Mouse (Mus musculus) stomach, embryonic 14.5 days (tissue): ENCODE measurements around the gene Kcnj11. TPM values are rescaled to one million over a fixed set of nuclear protein-coding genes. Genes with fewer than 3 reads are reported as not detected.

Experiments used
- ATAC-seq: fragments of 200-750 bp; cut with Nextera tagmentation; 2 replicates; pipeline ENCODE4 v1.8.0; 2017; ENCODE audit warnings: low read depth, moderate TSS enrichment; ENCODE audit not compliant: insufficient number of reproducible peaks, insufficient read depth, low FRiP score
- H3K27ac ChIP-seq: fragments of 300-500 bp; sonication (generic); 2 replicates; pipeline ENCODE4 v1.5.1; 2014; ENCODE audit warnings: mild to moderate bottlenecking, low read length, moderate library complexity, mixed read lengths
- H3K27me3 ChIP-seq: fragments of 300-500 bp; sonication (generic); 2 replicates; pipeline ENCODE4 v1.6.1; 2014; ENCODE audit warnings: low read length, control low read depth, mixed read lengths; ENCODE audit not compliant: control insufficient read depth, insufficient read depth
- H3K36me3 ChIP-seq: fragments of 300-500 bp; sonication (generic); 2 replicates; pipeline ENCODE4 v1.6.1; 2014; ENCODE audit warnings: mild to moderate bottlenecking, control low read depth, low read length, moderate library complexity, mixed read lengths; ENCODE audit not compliant: control insufficient read depth, insufficient read depth
- H3K4me1 ChIP-seq: fragments of 300-500 bp; sonication (generic); 2 replicates; pipeline ENCODE4 v1.6.1; 2014; ENCODE audit warnings: low read length, control low read depth, mixed read lengths; ENCODE audit not compliant: control insufficient read depth, insufficient read depth
- H3K4me2 ChIP-seq: fragments of 300-500 bp; sonication (generic); replicated peaks from 2 replicates; pipeline ENCODE4 v1.6.1; 2014; ENCODE audit warnings: low read depth, low read length, control low read depth
- H3K4me3 ChIP-seq: fragments of 300-500 bp; sonication (generic); 2 replicates; pipeline ENCODE4 v1.5.1; 2014; ENCODE audit warnings: low read depth, low read length, control low read depth
- H3K9ac ChIP-seq: fragments of 300-500 bp; sonication (generic); replicated peaks from 2 replicates; pipeline ENCODE4 v1.6.1; 2014; ENCODE audit warnings: low read depth, mild to moderate bottlenecking, control low read depth, low read length, moderate library complexity, mixed read lengths
- H3K9me3 ChIP-seq: fragments of 300-500 bp; sonication (generic); 2 replicates; pipeline ENCODE4 v1.6.1; 2016; ENCODE audit warnings: low read depth, low read length, control low read depth; ENCODE audit not compliant: control insufficient read depth
- WGBS: fragments of 180-500 bp; shearing (Covaris S2); extraction: QIAGEN DNeasy Blood & Tissue Kit; methylation state at CpG from one replicate; pipeline ENCODE4 v1.1.7; 2014; 5-methylcytosine and 5-hydroxymethylcytosine counted together
- polyA plus RNA-seq: library from polyadenylated mRNA; unstranded; fragments of >200 nt; fragmentation: Nextera tagmentation; extraction: Ambion mirVana; gene quantifications from 2 replicates; pipeline ENCODE4 v1.2.1, GENCODE M21; 2014

The Kcnj11 gene
- polyA plus RNA-seq, 1 experiment from 2014 or later = 0.74 TPM

DNA sequence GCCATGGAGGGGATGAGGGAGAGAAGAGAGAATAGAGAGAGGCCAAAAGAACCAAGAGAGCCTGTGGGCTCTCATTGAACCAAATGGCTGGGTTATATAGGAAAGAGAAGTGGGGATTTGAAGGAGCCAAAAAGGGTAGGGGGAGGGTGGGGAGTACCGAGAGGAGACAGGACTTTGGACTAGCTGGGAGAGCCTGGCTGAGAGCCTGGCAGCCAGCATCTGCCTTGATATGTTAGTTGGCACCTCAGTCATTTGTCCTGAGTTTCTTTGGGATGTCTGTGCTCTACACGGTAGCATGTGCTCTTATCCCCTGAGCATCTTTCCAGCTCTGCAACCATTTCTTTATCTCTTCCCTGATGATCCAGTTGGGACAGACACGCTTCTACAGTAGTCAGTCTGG lies 47.0 kb downstream of the Kcnj11 start:
- Histone ChIP-seq H3K4me1 (no peaks in the 10 kb centered on the region), H3K4me2 (no peak overlapping the region), H3K36me3 (peaks cover 53% of the 10 kb centered on the region), H3K4me3 (no peak overlapping the region), H3K27ac (no peak overlapping the region), H3K9me3 (no peaks in the 10 kb centered on the region), H3K27me3 (no peaks in the 10 kb centered on the region), H3K9ac (no peak overlapping the region)
- ATAC-seq = no peak
- 87% methylated on average over 3 of the region's 3 CpGs for WGBS

DNA sequence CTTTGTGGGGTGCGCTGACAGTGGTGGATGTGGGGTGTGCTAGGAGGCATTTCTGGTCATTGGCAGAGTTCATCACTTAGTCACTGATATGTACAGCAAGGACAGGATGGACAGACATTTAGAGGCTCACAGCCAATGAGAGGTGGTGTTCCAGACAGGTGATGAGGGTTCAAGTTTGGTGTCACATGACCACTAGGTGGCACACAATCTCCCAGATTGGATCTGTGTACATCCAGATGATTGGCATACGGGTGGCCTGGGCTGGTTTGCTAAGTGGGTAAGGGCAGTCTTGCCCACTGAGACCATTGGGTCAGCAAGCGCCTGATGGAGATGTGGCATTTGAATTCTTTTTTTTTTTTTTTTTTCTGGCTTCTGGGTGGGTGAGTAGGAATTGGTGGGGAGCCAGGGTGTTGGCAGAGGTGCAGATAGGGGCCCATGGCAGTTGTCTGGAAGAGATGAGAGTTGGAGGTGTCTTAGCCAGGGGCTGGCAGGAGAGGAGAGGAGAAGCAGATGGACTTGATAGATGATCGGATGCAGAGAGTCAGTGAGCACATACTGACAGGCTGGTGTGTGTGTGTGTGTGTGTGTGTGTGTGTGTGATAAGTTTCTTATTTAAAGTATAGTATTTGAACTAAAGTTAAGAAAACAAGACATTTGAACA lies 48.3 kb downstream of the Kcnj11 start:
- no peaks in the 10 kb centered on the region for H3K4me1 ChIP-seq
- no peak overlapping the region for H3K4me2 ChIP-seq
- 91% methylated on average over 4 of the region's 4 CpGs for WGBS
- peaks cover 49% of the 10 kb centered on the region for H3K36me3 ChIP-seq
- H3K4me3 ChIP-seq = no peak overlapping the region
- no peaks in the 10 kb centered on the region for H3K27me3 ChIP-seq
- no peak for ATAC-seq
- H3K27ac ChIP-seq = no peak overlapping the region
- H3K9me3 ChIP-seq = no peaks in the 10 kb centered on the region
- H3K9ac ChIP-seq = no peak overlapping the region

DNA sequence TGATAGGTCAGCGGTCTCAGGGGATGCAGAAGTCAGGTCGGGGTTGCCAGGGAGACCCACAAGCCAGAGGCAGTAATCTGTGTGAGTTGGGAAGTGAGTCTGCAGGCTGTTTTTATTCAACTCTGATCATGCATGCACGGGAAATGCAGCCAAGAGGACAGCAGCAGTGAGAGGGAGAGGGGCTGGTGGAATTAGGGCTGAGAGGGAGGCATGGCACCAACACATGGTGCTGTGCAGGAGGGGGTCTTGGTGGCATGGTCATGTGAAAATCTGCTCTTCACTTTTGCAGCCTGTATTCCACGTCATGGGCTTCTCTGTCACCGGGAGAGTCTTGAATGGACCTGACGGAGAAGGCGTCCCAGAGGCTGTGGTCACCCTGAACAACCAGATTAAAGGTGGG lies 50.6 kb downstream of the Kcnj11 start:
- peaks cover 52% of the 10 kb centered on the region for H3K36me3 ChIP-seq
- H3K9me3 ChIP-seq = no peaks in the 10 kb centered on the region
- no peak overlapping the region for H3K9ac ChIP-seq
- H3K4me2 ChIP-seq = no peak overlapping the region
- no peak overlapping the region for H3K4me3 ChIP-seq
- no peaks in the 10 kb centered on the region for H3K4me1 ChIP-seq
- H3K27me3 ChIP-seq = no peaks in the 10 kb centered on the region
- WGBS = 89% methylated on average over 7 of the region's 7 CpGs
- no peak for ATAC-seq
- no peak overlapping the region for H3K27ac ChIP-seq

DNA sequence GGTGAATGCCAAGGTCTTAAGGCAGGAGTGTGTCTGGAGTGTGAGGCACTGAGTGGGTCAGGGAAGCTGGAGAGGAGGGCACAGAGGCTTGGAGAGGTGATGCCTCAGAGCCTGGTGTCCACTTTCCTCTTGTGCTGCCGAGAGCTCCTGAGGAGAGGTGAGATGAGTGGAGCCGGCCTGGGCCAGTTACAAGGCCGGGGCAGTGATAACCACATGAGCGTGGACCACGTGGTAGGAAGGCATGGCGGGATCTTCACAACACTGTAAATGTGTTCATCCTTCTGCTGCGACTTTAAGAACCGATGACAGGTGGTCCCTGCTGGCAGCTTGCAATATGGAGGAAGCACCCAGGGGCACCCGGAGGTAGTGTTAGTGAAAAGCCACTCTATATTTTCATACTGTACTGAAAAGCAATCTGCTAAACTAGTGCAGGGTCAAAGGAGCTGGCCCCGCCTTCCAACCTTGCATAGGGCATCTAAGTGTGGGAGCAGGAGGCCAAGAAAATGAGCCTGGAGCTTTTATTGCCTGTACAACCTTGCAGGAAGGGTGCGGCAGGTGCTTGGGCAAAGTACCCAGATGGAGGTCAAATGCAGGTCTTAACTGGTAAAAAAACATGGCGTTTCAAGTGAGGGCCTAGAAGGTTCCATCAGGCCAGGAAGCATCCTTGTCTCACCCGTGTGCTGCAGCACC lies 52.5 kb downstream of the Kcnj11 start:
- 92% methylated on average over 13 of the region's 13 CpGs for WGBS
- Histone ChIP-seq H3K27ac (no peak overlapping the region), H3K4me2 (no peak overlapping the region), H3K27me3 (no peaks in the 10 kb centered on the region), H3K9me3 (no peaks in the 10 kb centered on the region), H3K4me1 (no peaks in the 10 kb centered on the region), H3K36me3 (peaks cover 54% of the 10 kb centered on the region), H3K4me3 (no peak overlapping the region), H3K9ac (no peak overlapping the region)
- ATAC-seq = no peak

DNA sequence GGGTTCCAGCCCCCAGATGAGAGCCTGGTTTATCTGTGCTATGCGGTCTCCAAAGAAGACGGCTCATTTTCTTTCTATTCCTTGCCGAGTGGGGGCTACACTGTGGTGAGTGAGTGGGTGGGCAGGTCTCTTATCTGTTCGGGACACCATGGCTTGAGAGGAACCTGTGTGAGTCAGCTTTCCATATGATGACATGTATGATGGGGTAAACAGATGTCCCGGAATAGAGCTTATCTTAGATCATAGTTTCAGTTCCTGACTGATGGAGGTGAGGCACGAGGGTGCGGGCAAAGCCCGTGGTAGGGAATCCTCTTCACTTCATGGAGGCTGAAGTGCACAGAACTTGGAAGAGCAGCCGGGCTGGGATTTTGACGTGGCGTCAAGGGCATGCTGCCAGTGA lies 54.7 kb downstream of the Kcnj11 start:
- Histone ChIP-seq H3K36me3 (peaks cover 55% of the 10 kb centered on the region), H3K4me3 (no peak overlapping the region), H3K4me1 (no peaks in the 10 kb centered on the region), H3K27me3 (no peaks in the 10 kb centered on the region), H3K27ac (no peak overlapping the region), H3K9ac (no peak overlapping the region), H3K4me2 (no peak overlapping the region), H3K9me3 (no peaks in the 10 kb centered on the region)
- WGBS = 93% methylated on average over 11 of the region's 11 CpGs
- no peak for ATAC-seq

DNA sequence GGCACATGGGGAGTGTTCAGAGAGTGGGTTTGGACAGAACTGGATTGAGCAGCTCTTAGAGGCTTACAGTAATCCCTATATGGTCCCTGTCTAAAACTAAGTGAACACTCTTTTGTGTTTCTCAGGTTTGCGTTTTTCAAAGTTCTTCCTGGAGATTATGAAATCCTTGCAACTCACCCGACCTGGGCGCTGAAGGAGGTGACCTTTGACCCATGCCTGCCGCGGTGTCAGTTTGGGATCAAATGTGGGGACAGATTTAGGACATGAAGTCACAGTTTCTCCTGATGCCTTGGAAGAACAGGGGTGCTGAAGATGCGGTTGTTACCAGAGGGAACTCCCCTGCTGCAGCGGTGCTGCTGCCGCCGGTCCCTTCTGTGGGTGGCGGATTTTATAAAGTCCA lies 56.5 kb downstream of the Kcnj11 start:
- no peaks in the 10 kb centered on the region for H3K9me3 ChIP-seq
- no peak overlapping the region for H3K27ac ChIP-seq
- H3K27me3 ChIP-seq = no peaks in the 10 kb centered on the region
- no peak for ATAC-seq
- peaks cover 46% of the 10 kb centered on the region for H3K36me3 ChIP-seq
- H3K4me2 ChIP-seq = no peak overlapping the region
- no peak overlapping the region for H3K4me3 ChIP-seq
- 87% methylated on average over 10 of the region's 10 CpGs for WGBS
- 0 out of 2 replicates have a peak, but pooled peaks cover 2% of the 10 kb centered on the region for H3K4me1 ChIP-seq
- H3K9ac ChIP-seq = no peak overlapping the region

Other genes starting within 250 kb of the Kcnj11 start
- 150 and 157 TPM in 2 replicates for gene Kdelr1, start 228.0 kb downstream of the Kcnj11 start, polyA plus RNA-seq
- gene Grin2d, start 222.4 kb downstream of the Kcnj11 start, polyA plus RNA-seq = 0.29 and 0.48 TPM in 2 replicates
- gene Syngr4, start 204.1 kb downstream of the Kcnj11 start, polyA plus RNA-seq = 0.45 and 0.65 TPM in 2 replicates
- gene Tmem143, start 203.8 kb downstream of the Kcnj11 start, polyA plus RNA-seq = 4.7 and 5.4 TPM in 2 replicates
- 263 and 295 TPM in 2 replicates for gene Emp3, start 179.4 kb downstream of the Kcnj11 start, polyA plus RNA-seq
- 3.4 and 3.5 TPM in 2 replicates for gene Ccdc114, start 176.7 kb downstream of the Kcnj11 start, polyA plus RNA-seq
- 0.78 and 1.4 TPM in 2 replicates for gene Abcc6, start 70.5 kb downstream of the Kcnj11 start, polyA plus RNA-seq
- gene Nomo1, start 67.1 kb downstream of the Kcnj11 start, polyA plus RNA-seq = 21.1 and 22.3 TPM in 2 replicates
- gene Abcc8, start 79.3 kb upstream of the Kcnj11 start, polyA plus RNA-seq = 7.0 and 10.8 TPM in 2 replicates
- 2.5 TPM in 2 replicates for gene Ush1c, start 137.7 kb upstream of the Kcnj11 start, polyA plus RNA-seq
- gene Otog, start 140.2 kb upstream of the Kcnj11 start, polyA plus RNA-seq = 0.08 TPM in 1 of 2 replicates, not detected in the other